Mouse (Mus musculus) layer of hippocampus, postnatal 36 days (tissue): ENCODE measurements around the gene Mybphl. TPM values are rescaled to one million over a fixed set of nuclear protein-coding genes. Genes with fewer than 3 reads are reported as not detected.
A peak's percentile ranks its signal among the peaks of the same experiment; 100 is the strongest.

Source experiments
- DNase-seq, 2 experiments: peaks; one replicate each; pipeline ENCODE4 v3.0.0; 2022
- total RNA-seq, 2 experiments: library from RNA; stranded (reverse); gene quantifications; 2 replicates each; pipeline ENCODE4 v1.2.3; 2021

Gene Mybphl
- 1 to 10 TPM; 1.8 to 1.9 TPM for total RNA-seq

- no peak for DNase-seq
These were observed at the start of gene Mybphl for GRCm38 (mm10) chr3:108364270-108364995. Gene Mybphl (plus strand): TSS chr3:108364911.

GRCm38 (mm10) chr3:108318517-108318916 lies 46.2 kb upstream of the Mybphl start:
- DNase-seq: no peak

GRCm38 (mm10) chr3:108321671-108322070 lies 43.0 kb upstream of the Mybphl start:
- DNase-seq: no peak

- DNase-seq: no peak
These were observed 42.6 kb upstream of the Mybphl start for GRCm38 (mm10) chr3:108322136-108322535.

GRCm38 (mm10) chr3:108322962-108323361 lies 41.7 kb upstream of the Mybphl start:
- no peak for DNase-seq

- DNase-seq: no peak
These were observed 39.9 kb upstream of the Mybphl start for GRCm38 (mm10) chr3:108324837-108325236.

- no peak for DNase-seq
These were observed 39.2 kb upstream of the Mybphl start for GRCm38 (mm10) chr3:108325521-108325920.

GRCm38 (mm10) chr3:108327275-108327674 lies 37.4 kb upstream of the Mybphl start:
- DNase-seq: peak in 1 of 2 experiments; percentile 47

GRCm38 (mm10) chr3:108327916-108328315 lies 36.8 kb upstream of the Mybphl start:
- no peak for DNase-seq

GRCm38 (mm10) chr3:108328441-108328841 lies 36.3 kb upstream of the Mybphl start:
- DNase-seq: peak; percentile 55 to 67

- no peak for DNase-seq
These were observed 33.9 kb upstream of the Mybphl start for GRCm38 (mm10) chr3:108330812-108331211.

- no peak for DNase-seq
These were observed 27.8 kb upstream of the Mybphl start for GRCm38 (mm10) chr3:108336878-108337277.

- DNase-seq: no peak
These were observed 23.7 kb upstream of the Mybphl start for GRCm38 (mm10) chr3:108341040-108341439.

GRCm38 (mm10) chr3:108342185-108342584 lies 22.5 kb upstream of the Mybphl start:
- DNase-seq: no peak

GRCm38 (mm10) chr3:108345855-108346254 lies 18.9 kb upstream of the Mybphl start:
- no peak for DNase-seq

GRCm38 (mm10) chr3:108348376-108348775 lies 16.3 kb upstream of the Mybphl start:
- no peak for DNase-seq

GRCm38 (mm10) chr3:108355245-108355644 lies 9.5 kb upstream of the Mybphl start:
- no peak for DNase-seq

GRCm38 (mm10) chr3:108357051-108357450 lies 7.7 kb upstream of the Mybphl start:
- no peak for DNase-seq

GRCm38 (mm10) chr3:108358445-108358844 lies 6.3 kb upstream of the Mybphl start:
- peak; percentile 70 for DNase-seq

GRCm38 (mm10) chr3:108360894-108361293 lies 3.8 kb upstream of the Mybphl start:
- DNase-seq: no peak

- no peak for DNase-seq
These were observed 1.1 kb upstream of the Mybphl start for GRCm38 (mm10) chr3:108363626-108364025.

GRCm38 (mm10) chr3:108367173-108367572 lies 2.5 kb downstream of the Mybphl start:
- no peak for DNase-seq

- DNase-seq: no peak
These were observed 3.1 kb downstream of the Mybphl start for GRCm38 (mm10) chr3:108367828-108368227.

- no peak for DNase-seq
These were observed 4.0 kb downstream of the Mybphl start for GRCm38 (mm10) chr3:108368721-108369120.

- DNase-seq: no peak
These were observed 7.6 kb downstream of the Mybphl start for GRCm38 (mm10) chr3:108372274-108372673.
